Mouse (Mus musculus) myocyte (in vitro differentiated cells): ENCODE measurements around the gene Rab9. TPM values are rescaled to one million over a fixed set of nuclear protein-coding genes. Genes with fewer than 3 reads are reported as not detected.

ENCODE experiments used
- H3K27me3 ChIP-seq: one replicate; pipeline ENCODE4 v1.6.1; 2011; ENCODE audit not compliant: control insufficient read depth, insufficient read depth, insufficient read length
- H3K36me3 ChIP-seq: one replicate; pipeline ENCODE4 v1.6.1; 2011; ENCODE audit not compliant: control insufficient read depth, insufficient read depth
- H3K4me2 ChIP-seq: one replicate; pipeline ENCODE4 v1.6.1; 2011; ENCODE audit warnings: low read depth, control low read depth
- H3K4me3 ChIP-seq: one replicate; pipeline ENCODE4 v1.5.1; 2011; ENCODE audit warnings: mild to moderate bottlenecking, control low read depth, moderate library complexity
- H3K79me2 ChIP-seq: one replicate; pipeline ENCODE4 v1.6.1; 2011; ENCODE audit not compliant: control insufficient read depth, insufficient read depth
- H3ac ChIP-seq: one replicate; pipeline ENCODE4 v1.6.1; 2011; ENCODE audit not compliant: control insufficient read depth, insufficient read length
- CEBPB ChIP-seq: IDR thresholded peaks from 2 replicates; pipeline ENCODE4 v1.6.1; 2011; ENCODE audit warnings: mild to moderate bottlenecking, moderate library complexity; ENCODE audit not compliant: poor library complexity, insufficient read depth, severe bottlenecking
- E2F4 ChIP-seq: IDR thresholded peaks from one replicate; pipeline ENCODE4 v1.6.1; 2011; ENCODE audit warnings: mild to moderate bottlenecking, control low read depth, moderate library complexity; ENCODE audit not compliant: insufficient read depth
- MAX ChIP-seq: IDR thresholded peaks from one replicate; pipeline ENCODE4 v1.6.1; 2011; ENCODE audit warnings: low read depth, mild to moderate bottlenecking, control low read depth
- MYOD1 ChIP-seq, 3 experiments: IDR thresholded peaks; one replicate each; pipeline ENCODE4 v1.6.1; 2011; ENCODE audit warnings: control low read depth in 2 of 3, low read depth in 2 of 3, mild to moderate bottlenecking in 2 of 3, moderate library complexity in 1 of 3; ENCODE audit not compliant: insufficient read length in 2 of 3, control insufficient read depth in 1 of 3
- MYOG ChIP-seq, 3 experiments: IDR thresholded peaks; one replicate each; pipeline ENCODE4 v1.6.1; 2011; ENCODE audit warnings: control low read depth in 2 of 3, low read depth in 2 of 3, mild to moderate bottlenecking in 2 of 3; ENCODE audit not compliant: insufficient read length in 2 of 3, control insufficient read depth in 1 of 3, insufficient read depth in 1 of 3
- POLR2A ChIP-seq: IDR thresholded peaks from one replicate; pipeline ENCODE4 v1.6.1; 2011; ENCODE audit warnings: low read depth, mild to moderate bottlenecking, control low read depth, moderate library complexity; ENCODE audit not compliant: insufficient read length
- POLR2AphosphoS2 ChIP-seq: IDR thresholded peaks from one replicate; pipeline ENCODE4 v1.6.1; 2011; ENCODE audit warnings: low read depth, control low read depth; ENCODE audit not compliant: insufficient read length
- REST ChIP-seq: IDR thresholded peaks from one replicate; pipeline ENCODE4 v1.6.1; 2011; ENCODE audit warnings: mild to moderate bottlenecking, control low read depth, moderate library complexity; ENCODE audit not compliant: insufficient read depth, insufficient read length
- SRF ChIP-seq: IDR thresholded peaks from one replicate; pipeline ENCODE4 v1.6.1; 2011; ENCODE audit warnings: low read depth; ENCODE audit not compliant: control insufficient read depth, insufficient read length
- TCF12 ChIP-seq: IDR thresholded peaks from one replicate; pipeline ENCODE4 v1.6.1; 2011; ENCODE audit warnings: mild to moderate bottlenecking, control low read depth; ENCODE audit not compliant: poor library complexity, insufficient read depth, severe bottlenecking
- TCF3 ChIP-seq: IDR thresholded peaks from one replicate; pipeline ENCODE4 v1.6.1; 2011; ENCODE audit warnings: low read depth, control low read depth; ENCODE audit not compliant: insufficient read length
- USF1 ChIP-seq: IDR thresholded peaks from one replicate; pipeline ENCODE4 v1.6.1; 2011; ENCODE audit warnings: low read depth, mild to moderate bottlenecking, control low read depth, moderate library complexity
- polyA plus RNA-seq: library from polyadenylated mRNA; unstranded; fragments of >200 nt; fragmentation: generic; extraction: Trizol; gene quantifications from one replicate; pipeline ENCODE4 v1.2.1, GENCODE M21; 2012; ENCODE audit warnings: missing spikeins

Rab9 gene
- polyA plus RNA-seq, 1 experiment = 20.8 TPM

- no peaks in the 10 kb centered on the region for H3K36me3 ChIP-seq
- H3ac ChIP-seq = no peak overlapping the region
- H3K4me3 ChIP-seq = no peak overlapping the region
- H3K79me2 ChIP-seq = peaks cover under 1% of the 10 kb centered on the region
- no peak overlapping the region for H3K4me2 ChIP-seq
- no peaks in the 10 kb centered on the region for H3K27me3 ChIP-seq
- TF ChIP-seq TCF12 (no peak), REST (no peak), USF1 (no peak), MYOD1 (IDR thresholded peaks at IDR 0.05; ENCODE audit: control insufficient read depth in 1 of 3, insufficient read length in 2 of 3, low read depth in 2 of 3) (no peak), CEBPB (no peak)
Measured at GRCm38 (mm10) chrX:166454331-166454730, 25.3 kb downstream of the Rab9 start.

GRCm38 (mm10) chrX:166453532-166453931 lies 26.1 kb downstream of the Rab9 start:
- Histone ChIP-seq H3K36me3 (no peaks in the 10 kb centered on the region), H3K27me3 (no peaks in the 10 kb centered on the region), H3K4me2 (no peak overlapping the region), H3K4me3 (no peak overlapping the region), H3K79me2 (no peaks in the 10 kb centered on the region), H3ac (no peak overlapping the region)
- TF ChIP-seq POLR2A = no peak
- no peak for TF ChIP-seq MAX
- TF ChIP-seq SRF = no peak
- TF ChIP-seq REST = no peak
- TF ChIP-seq MYOG (IDR thresholded peaks at IDR 0.05; ENCODE audit: control insufficient read depth in 1 of 3, insufficient read depth in 1 of 3, insufficient read length in 2 of 3, low read depth in 2 of 3) = no peak
- TF ChIP-seq POLR2AphosphoS2 = no peak
- no peak for TF ChIP-seq CEBPB
- TF ChIP-seq E2F4 = no peak
- TF ChIP-seq TCF12 = no peak
- no peak for TF ChIP-seq TCF3

DNA sequence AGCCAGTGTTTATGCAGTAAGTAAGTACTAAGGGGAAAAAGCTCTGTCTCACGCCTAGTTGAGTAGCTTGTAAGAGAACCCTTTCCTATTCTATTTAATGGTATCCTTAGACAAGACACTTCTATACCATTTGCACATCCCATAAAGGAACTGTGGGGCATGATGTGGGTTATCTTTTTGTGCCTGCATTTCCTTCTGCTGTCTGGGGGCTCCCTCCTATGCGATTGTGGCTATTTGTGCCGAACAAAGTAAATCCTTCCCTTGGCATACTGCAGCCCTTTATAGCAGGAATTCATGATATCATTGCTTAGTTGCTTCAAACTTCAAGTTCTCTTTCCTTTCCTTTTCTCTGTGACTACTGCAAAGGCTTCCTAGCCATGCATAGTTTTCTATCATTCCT lies 35.1 kb downstream of the Rab9 start:
- no peak overlapping the region for H3ac ChIP-seq
- H3K4me3 ChIP-seq = no peak overlapping the region
- H3K4me2 ChIP-seq = no peak overlapping the region
- no peaks in the 10 kb centered on the region for H3K27me3 ChIP-seq
- H3K36me3 ChIP-seq = no peaks in the 10 kb centered on the region
- no peak for TF ChIP-seq SRF
- no peak for TF ChIP-seq CEBPB
- no peak for TF ChIP-seq POLR2AphosphoS2
- no peak for TF ChIP-seq MYOD1 (IDR thresholded peaks at IDR 0.05; ENCODE audit: control insufficient read depth in 1 of 3, insufficient read length in 2 of 3, low read depth in 2 of 3)
- no peak for TF ChIP-seq REST
- TF ChIP-seq MAX = no peak
- no peak for TF ChIP-seq TCF3
- no peak for TF ChIP-seq USF1
- no peak for TF ChIP-seq E2F4
- peaks cover 14% of the 10 kb centered on the region for H3K79me2 ChIP-seq

DNA sequence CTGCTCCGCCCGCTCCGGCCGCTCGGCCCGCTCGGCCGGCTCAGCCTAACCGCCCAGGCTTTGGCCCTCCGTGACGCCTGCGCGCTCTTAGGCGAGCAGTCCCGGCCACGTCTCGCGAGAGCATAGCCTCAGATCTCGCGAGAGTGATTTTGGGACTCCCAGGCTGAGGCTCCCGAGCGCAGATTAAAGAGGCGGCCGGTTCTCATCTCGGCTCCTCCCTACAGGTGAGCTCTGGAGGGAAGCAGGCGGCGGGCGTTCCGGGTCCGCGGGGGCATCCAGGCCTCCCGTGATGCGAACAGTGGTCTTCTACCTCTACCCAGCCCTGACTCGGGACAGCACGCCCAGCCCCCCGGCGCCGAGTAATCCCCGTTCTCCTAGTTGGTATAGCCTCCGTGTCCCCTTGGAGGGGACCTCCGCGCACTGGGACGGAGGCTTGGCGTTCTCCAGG lies 39.0 kb downstream of the Rab9 start, which contains the start of gene Ofd1:
TSS of gene Ofd1 (minus strand) at position 89 of the 448 bp plus-strand sequence.
- H3ac ChIP-seq = peak within 1 kb of the TSS; percentile 35
- H3K79me2 ChIP-seq = peaks cover 14% of the 10 kb centered on the region
- TF ChIP-seq MYOG (IDR thresholded peaks at IDR 0.05; ENCODE audit: control insufficient read depth in 1 of 3, insufficient read depth in 1 of 3, insufficient read length in 2 of 3, low read depth in 2 of 3) (no peak), POLR2A (peak; percentile 88), TCF12 (no peak), MYOD1 (IDR thresholded peaks at IDR 0.05; ENCODE audit: control insufficient read depth in 1 of 3, insufficient read length in 2 of 3, low read depth in 2 of 3) (no peak), POLR2AphosphoS2 (peak; percentile 64), CEBPB (no peak)
- peak within 1 kb of the TSS; percentile 74 for H3K4me2 ChIP-seq
- no peaks in the 10 kb centered on the region for H3K27me3 ChIP-seq
- H3K36me3 ChIP-seq = no peaks in the 10 kb centered on the region
- H3K4me3 ChIP-seq = peak within 1 kb of the TSS; percentile 46

DNA sequence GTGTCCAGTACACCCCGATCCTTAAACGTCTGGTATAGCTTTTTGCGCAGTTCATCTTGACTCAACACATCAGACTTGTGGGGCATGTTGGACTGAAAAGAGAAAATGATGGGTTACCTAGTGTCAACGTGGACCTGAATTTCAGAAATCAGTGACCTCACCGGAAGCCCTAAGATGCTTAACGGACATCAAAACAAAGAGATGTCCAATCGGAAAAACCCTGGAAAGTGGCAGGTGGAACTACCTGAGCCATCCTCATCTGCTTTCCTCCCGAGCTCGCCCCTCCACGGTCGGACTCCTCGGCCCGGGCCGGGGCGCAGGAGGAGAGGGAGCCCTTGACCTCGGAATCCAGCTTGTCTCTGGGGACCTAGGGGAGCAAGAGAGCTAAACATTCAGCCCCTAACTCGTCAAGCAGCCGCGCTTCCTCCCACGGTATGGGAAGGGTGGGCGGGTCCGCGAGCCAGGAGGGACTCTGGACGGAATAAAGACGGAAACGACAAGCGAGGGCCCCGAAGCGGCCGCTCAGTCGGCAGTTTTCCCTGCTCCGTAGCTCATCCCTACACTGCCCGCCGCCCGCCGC lies 39.5 kb downstream of the Rab9 start, which contains the start of gene Trappc2:
TSS of gene Trappc2 (plus strand) at position 539 of the 580 bp plus-strand sequence.
- Histone ChIP-seq H3ac (peak within 1 kb of the TSS; percentile 35), H3K79me2 (peaks cover 14% of the 10 kb centered on the region), H3K27me3 (no peaks in the 10 kb centered on the region), H3K4me3 (peak within 1 kb of the TSS; percentile 46), H3K4me2 (peak within 1 kb of the TSS; percentile 74), H3K36me3 (no peaks in the 10 kb centered on the region)
- no peak for TF ChIP-seq MYOG (IDR thresholded peaks at IDR 0.05; ENCODE audit: control insufficient read depth in 1 of 3, insufficient read depth in 1 of 3, insufficient read length in 2 of 3, low read depth in 2 of 3)
- TF ChIP-seq CEBPB = no peak
- TF ChIP-seq MYOD1 (IDR thresholded peaks at IDR 0.05; ENCODE audit: control insufficient read depth in 1 of 3, insufficient read length in 2 of 3, low read depth in 2 of 3) = no peak
- no peak for TF ChIP-seq TCF12
- TF ChIP-seq POLR2AphosphoS2 = no peak
- TF ChIP-seq USF1 = no peak
- TF ChIP-seq POLR2A = no peak
- no peak for TF ChIP-seq E2F4
- TF ChIP-seq REST = no peak
- no peak for TF ChIP-seq TCF3
- TF ChIP-seq MAX = no peak
- no peak for TF ChIP-seq SRF
